Mouse (Mus musculus) lung, adult 10 weeks (tissue): ENCODE measurements around the gene Gm10220. TPM values are rescaled to one million over a fixed set of nuclear protein-coding genes. Genes with fewer than 3 reads are reported as not detected.

Experiments
- polyA plus RNA-seq: library from polyadenylated mRNA; stranded (reverse); fragments of 350-450 nt; fragmentation: Illumina TruSeq; extraction: RNeasy Lipid Tissue Mini Kit (QIAGEN cat#74804); gene quantifications from one replicate; pipeline ENCODE4 v1.2.3, GENCODE M21; 2014; ENCODE audit warnings: low read depth, low replicate concordance; ENCODE audit not compliant: insufficient read depth

Gm10220 gene
- not detected for polyA plus RNA-seq

GRCm38 (mm10) chr5:26121321-26121720, at the start of gene Gm10220:
Gm10220 (minus strand) TSS chr5:26121421.

GRCm38 (mm10) chr5:26105262-26105661, 16.0 kb downstream of the Gm10220 start, which contains the start of gene 5031410I06Rik:
5031410I06Rik (minus strand) TSS chr5:26105362.

GRCm38 (mm10) chr5:26089191-26089590, 32.0 kb downstream of the Gm10220 start, which contains the start of gene Gm10471:
Gm10471 (minus strand) TSS chr5:26089291.

Other genes with a start within 250 kb of the Gm10220 start
- gene Gm21663, start 179.0 kb downstream of the Gm10220 start, polyA plus RNA-seq: not detected
- gene Gm21671, start 167.0 kb downstream of the Gm10220 start, polyA plus RNA-seq: not detected
- not detected for gene Gm21680, start 148.8 kb downstream of the Gm10220 start, polyA plus RNA-seq
- gene Gm21698, start 132.8 kb downstream of the Gm10220 start, polyA plus RNA-seq: not detected
- not detected for gene Gm1979, start 116.6 kb downstream of the Gm10220 start, polyA plus RNA-seq
- gene Gm5862, start 98.5 kb downstream of the Gm10220 start, polyA plus RNA-seq: not detected
- gene Speer4a, start 81.9 kb downstream of the Gm10220 start, polyA plus RNA-seq: not detected
- gene Gm7347, start 62.8 kb downstream of the Gm10220 start, polyA plus RNA-seq: not detected
- gene Gm10471, start 32.1 kb downstream of the Gm10220 start, polyA plus RNA-seq: not detected
- gene 5031410I06Rik, start 16.1 kb downstream of the Gm10220 start, polyA plus RNA-seq: not detected
- gene Gm7361, start 136.3 kb upstream of the Gm10220 start, polyA plus RNA-seq: not detected